Mouse (Mus musculus) forebrain, postnatal 0 days (tissue): ENCODE measurements around the gene Sp100. TPM values are rescaled to one million over a fixed set of nuclear protein-coding genes. Genes with fewer than 3 reads are reported as not detected.
A peak's percentile ranks its signal among the peaks of the same experiment; 100 is the strongest.
"Not testable (repeated sequence)": the region's sequence is repeated elsewhere in the genome, so short reads cannot be mapped to it uniquely, and the experiment has no call there.

Experiments used
- ATAC-seq: fragments of 200-750 bp; cut with Nextera tagmentation; 2 replicates; pipeline ENCODE4 v1.8.0; 2017; ENCODE audit warnings: mild to moderate bottlenecking, moderate library complexity
- DNase-seq: peaks from one replicate; pipeline ENCODE4 v3.0.0-alpha.2; 2015
- H3K27ac ChIP-seq: fragments of 300-500 bp; sonication (generic); 2 replicates; pipeline ENCODE4 v1.5.1; 2014; ENCODE audit warnings: low read depth, mild to moderate bottlenecking, antibody characterized with exemption, low read length, moderate library complexity, mixed read lengths
- H3K27me3 ChIP-seq: fragments of 300-500 bp; sonication (generic); 2 replicates; pipeline ENCODE4 v1.6.1; 2014; ENCODE audit warnings: mild to moderate bottlenecking, low read length, mixed read lengths; ENCODE audit not compliant: insufficient read depth
- H3K36me3 ChIP-seq: fragments of 300-500 bp; sonication (generic); 2 replicates; pipeline ENCODE4 v1.6.1; 2014; ENCODE audit warnings: mild to moderate bottlenecking, moderate library complexity; ENCODE audit not compliant: insufficient read depth
- H3K4me1 ChIP-seq: fragments of 300-500 bp; sonication (generic); 2 replicates; pipeline ENCODE4 v1.6.1; 2014; ENCODE audit warnings: antibody characterized with exemption; ENCODE audit not compliant: insufficient read depth
- H3K4me2 ChIP-seq: fragments of 300-500 bp; sonication (generic); 2 replicates; pipeline ENCODE4 v1.6.1; 2014; ENCODE audit warnings: low read depth, mild to moderate bottlenecking, moderate library complexity
- H3K4me3 ChIP-seq: fragments of 300-500 bp; sonication (generic); 2 replicates; pipeline ENCODE4 v1.5.1; 2014; ENCODE audit warnings: low read depth, low read length, mixed read lengths
- H3K9ac ChIP-seq: fragments of 300-500 bp; sonication (generic); 2 replicates; pipeline ENCODE4 v1.6.1; 2014; ENCODE audit warnings: mild to moderate bottlenecking
- H3K9me3 ChIP-seq: fragments of 300-500 bp; sonication (generic); 2 replicates; pipeline ENCODE4 v1.6.1; 2016; ENCODE audit warnings: low read length
- CTCF ChIP-seq: sonication (generic); IDR thresholded peaks from 2 replicates; pipeline ENCODE4 v1.5.1; 2016; ENCODE audit warnings: antibody characterized with exemption, control low read depth, low read depth
- WGBS: fragments of 180-500 bp; shearing (Covaris S2); extraction: QIAGEN DNeasy Blood & Tissue Kit; methylation state at CpG from one replicate; pipeline ENCODE4 v1.1.7; 2014; 5-methylcytosine and 5-hydroxymethylcytosine counted together
- polyA plus RNA-seq: library from polyadenylated mRNA; unstranded; fragments of >200 nt; fragmentation: Nextera tagmentation; extraction: Ambion mirVana; gene quantifications from 2 replicates; pipeline ENCODE4 v1.2.1, GENCODE M21; 2015
- total RNA-seq: library from RNA; depleted of rRNA; stranded (reverse); fragments of >200 nt; gene quantifications from 2 replicates; pipeline ENCODE4 v1.2.3, GENCODE M21; 2014

Sp100 gene
- total and polyA plus RNA-seq, 2 experiments from 2014 or later = 0.95 to 1.1 TPM

GRCm38 (mm10) chr1:85638144-85638543 lies 11.6 kb upstream of the Sp100 start:
- H3K9me3 ChIP-seq, ATAC-seq, DNase-seq, H3K36me3 ChIP-seq, H3K27me3 ChIP-seq, H3K4me1 ChIP-seq, H3K9ac ChIP-seq, H3K27ac ChIP-seq, H3K4me3 ChIP-seq, H3K4me2 ChIP-seq: not testable (repeated sequence)
- WGBS = 83% methylated on average over 4 of the region's 4 CpGs

- H3K27me3 ChIP-seq, H3K36me3 ChIP-seq, H3K27ac ChIP-seq, H3K4me2 ChIP-seq, H3K4me3 ChIP-seq, H3K9ac ChIP-seq, DNase-seq, H3K9me3 ChIP-seq, ATAC-seq, H3K4me1 ChIP-seq: not testable (repeated sequence)
- 71% methylated on average over 3 of the region's 5 CpGs for WGBS
Measured at GRCm38 (mm10) chr1:85650524-85650923, 736 bp downstream of the Sp100 start.

- H3K36me3 ChIP-seq, H3K27me3 ChIP-seq, H3K4me3 ChIP-seq, H3K4me1 ChIP-seq, H3K9ac ChIP-seq, H3K27ac ChIP-seq, ATAC-seq, H3K9me3 ChIP-seq, H3K4me2 ChIP-seq: not testable (repeated sequence)
- WGBS = 67% methylated on average over 13 of the region's 13 CpGs
- DNase-seq = peak; percentile 48
Measured at GRCm38 (mm10) chr1:85651770-85652275, 2.0 kb downstream of the Sp100 start.

GRCm38 (mm10) chr1:85657211-85657610 lies 7.4 kb downstream of the Sp100 start:
- H3K9ac ChIP-seq, DNase-seq, H3K4me1 ChIP-seq, H3K4me2 ChIP-seq, H3K27ac ChIP-seq, H3K27me3 ChIP-seq, H3K9me3 ChIP-seq, H3K4me3 ChIP-seq, H3K36me3 ChIP-seq, ATAC-seq: not testable (repeated sequence)
- 92% methylated on average over 2 of the region's 2 CpGs for WGBS

- Histone ChIP-seq H3K27ac (no peak overlapping the region), H3K4me1 (no peaks in the 10 kb centered on the region), H3K9me3 (no peaks in the 10 kb centered on the region), H3K27me3 (no peaks in the 10 kb centered on the region), H3K4me2 (no peak overlapping the region), H3K4me3 (no peak overlapping the region), H3K36me3 (no peaks in the 10 kb centered on the region), H3K9ac (no peak overlapping the region)
- TF ChIP-seq CTCF = no peak
- DNase-seq (no peak), ATAC-seq (no peak)
Measured at GRCm38 (mm10) chr1:85664266-85664665, 14.5 kb downstream of the Sp100 start.

- Histone ChIP-seq H3K4me1 (no peaks in the 10 kb centered on the region), H3K4me2 (no peak overlapping the region), H3K9me3 (no peaks in the 10 kb centered on the region), H3K4me3 (no peak overlapping the region), H3K27me3 (no peaks in the 10 kb centered on the region), H3K27ac (no peak overlapping the region), H3K9ac (no peak overlapping the region), H3K36me3 (no peaks in the 10 kb centered on the region)
- ATAC-seq = no peak
- DNase-seq = no peak
- TF ChIP-seq CTCF = no peak
- 66% methylated on average over 4 of the region's 4 CpGs for whole genome bisulfite sequencing
Measured at GRCm38 (mm10) chr1:85680226-85680625, 30.4 kb downstream of the Sp100 start.

- DNase-seq = no peak
- ATAC-seq = no peak
- WGBS = 81% methylated on average over 5 of the region's 5 CpGs
- Histone ChIP-seq H3K27ac (no peak overlapping the region), H3K9ac (no peak overlapping the region), H3K4me1 (no peaks in the 10 kb centered on the region), H3K4me3 (no peak overlapping the region), H3K9me3 (no peaks in the 10 kb centered on the region), H3K27me3 (no peaks in the 10 kb centered on the region), H3K36me3 (no peaks in the 10 kb centered on the region), H3K4me2 (no peak overlapping the region)
- TF ChIP-seq CTCF = no peak
Measured at GRCm38 (mm10) chr1:85686666-85687065, 36.9 kb downstream of the Sp100 start.

- no peaks in the 10 kb centered on the region for H3K4me1 ChIP-seq
- H3K4me3 ChIP-seq = no peak overlapping the region
- H3K9ac ChIP-seq = no peak overlapping the region
- no peaks in the 10 kb centered on the region for H3K9me3 ChIP-seq
- H3K36me3 ChIP-seq = no peaks in the 10 kb centered on the region
- H3K27ac ChIP-seq = no peak overlapping the region
- ATAC-seq = no peak
- H3K4me2 ChIP-seq = no peak overlapping the region
- no peak for TF ChIP-seq CTCF
- DNase-seq = no peak
- 70% methylated on average over 5 of the region's 5 CpGs for WGBS
- H3K27me3 ChIP-seq = no peaks in the 10 kb centered on the region
Measured at GRCm38 (mm10) chr1:85687346-85687745, 37.6 kb downstream of the Sp100 start.
